Mouse (Mus musculus) right cerebral cortex, postnatal 36 days (tissue): ENCODE data around the gene Znhit1.
A peak's percentile ranks its signal among the peaks of the same experiment; 100 is the strongest.

ENCODE experiments used
- DNase-seq, 2 experiments: peaks; one replicate each; pipeline ENCODE4 v3.0.0; 2022; ENCODE audit warnings: low spot score in 2 of 2, mixed read lengths in 1 of 2

The Znhit1 gene

DNA sequence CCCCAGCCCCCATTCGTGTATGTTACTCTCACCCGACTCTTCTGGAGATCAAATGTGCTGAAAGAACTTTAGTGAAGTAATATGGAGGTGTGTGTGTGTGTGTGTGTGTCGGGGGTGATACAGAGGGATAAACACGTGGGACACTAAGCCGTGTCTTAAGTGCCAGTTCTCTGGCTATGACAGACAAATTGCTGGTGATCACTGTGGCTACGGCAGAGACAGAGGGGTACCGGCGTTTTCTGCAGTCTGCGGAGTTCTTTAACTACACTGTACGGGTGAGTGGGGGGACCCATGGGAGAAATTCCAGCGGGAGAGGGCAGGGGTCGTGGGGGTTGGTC lies at the start of gene Znhit1:
Znhit1 (minus strand) TSS at position 88 of the 338 bp plus-strand sequence.
- DNase-seq = no peak

GRCm38 (mm10) chr5:137036211-137036610 lies 48.4 kb upstream of the Znhit1 start:
- DNase-seq = no peak

DNA sequence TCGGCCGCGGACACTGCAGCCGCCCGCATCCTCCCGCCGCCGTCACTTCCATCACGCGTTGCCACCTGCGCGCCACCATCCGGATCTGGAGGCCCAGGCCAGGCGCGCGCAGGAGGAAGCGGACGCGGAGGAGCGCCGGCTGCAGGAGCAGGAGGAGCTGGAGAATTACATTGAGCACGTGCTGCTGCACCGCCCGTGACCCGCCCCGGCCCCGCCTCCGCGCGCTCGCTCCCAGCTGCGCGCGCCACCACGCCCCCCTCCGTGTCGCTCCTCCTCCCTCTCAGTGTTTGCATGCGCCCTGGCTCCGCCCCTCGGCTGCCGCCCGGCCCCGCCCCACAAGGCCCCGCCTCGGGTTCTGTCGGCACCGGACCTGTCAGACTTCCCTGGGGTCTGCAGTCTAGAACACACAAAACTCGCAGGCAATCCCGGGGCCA lies 44.8 kb upstream of the Znhit1 start:
- peak; percentile 80 to 81 for DNase-seq

DNA sequence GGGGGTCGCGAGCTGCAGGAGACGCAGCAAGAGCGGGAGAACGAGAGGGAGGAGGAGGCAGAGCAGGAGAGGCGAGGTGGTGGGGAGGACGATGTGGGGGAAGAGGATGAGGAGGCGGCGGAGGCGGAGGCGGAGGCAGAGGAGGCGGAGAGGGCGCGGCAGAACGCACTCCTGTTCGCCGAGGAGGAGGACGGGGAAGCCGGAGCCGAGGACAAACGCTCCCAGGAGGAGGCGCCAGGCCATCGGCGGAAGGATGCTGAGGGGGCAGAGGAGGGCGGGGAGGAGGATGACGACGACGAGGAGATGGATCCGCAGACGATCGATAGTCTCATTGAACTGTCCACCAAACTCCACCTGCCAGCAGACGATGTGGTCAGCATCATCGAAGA lies 44.2 kb upstream of the Znhit1 start:
- DNase-seq = peak; percentile 51 to 52

- no peak for DNase-seq
Observed at GRCm38 (mm10) chr5:137031076-137032032, 43.5 kb upstream of the Znhit1 start.

DNA sequence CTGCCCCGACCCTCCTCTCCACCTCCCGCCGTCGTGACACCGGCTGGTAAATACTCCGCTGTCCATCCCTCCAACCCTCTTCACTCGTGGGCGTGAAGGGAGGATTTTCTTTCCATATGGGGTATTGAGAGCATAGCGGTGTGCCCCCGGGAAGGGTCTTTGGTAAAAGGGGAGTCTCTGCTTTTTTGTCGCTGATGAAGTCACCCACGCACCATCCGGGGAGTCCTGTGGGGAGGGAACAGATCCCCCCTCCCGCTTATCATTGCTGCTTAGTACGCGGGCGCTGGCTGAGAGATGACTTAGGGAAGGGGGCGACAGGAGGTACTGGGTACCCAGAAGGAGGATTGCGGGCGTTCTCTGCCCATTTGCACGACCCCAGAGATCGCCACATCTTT lies 42.6 kb upstream of the Znhit1 start:
- peak; percentile 53 to 57 for DNase-seq

- peak; percentile 91 to 93 for DNase-seq
Observed at GRCm38 (mm10) chr5:137029643-137030415, 42.0 kb upstream of the Znhit1 start.

- no peak for DNase-seq
Observed at GRCm38 (mm10) chr5:137029273-137029585, 41.4 kb upstream of the Znhit1 start.

- no peak for DNase-seq
Observed at GRCm38 (mm10) chr5:137028561-137029272, 40.9 kb upstream of the Znhit1 start.

- no peak for DNase-seq
Observed at GRCm38 (mm10) chr5:137026092-137026491, 38.3 kb upstream of the Znhit1 start, which contains the start of gene Vgf. Gene Vgf, plus strand, starts transcription at chr5:137026392.

DNA sequence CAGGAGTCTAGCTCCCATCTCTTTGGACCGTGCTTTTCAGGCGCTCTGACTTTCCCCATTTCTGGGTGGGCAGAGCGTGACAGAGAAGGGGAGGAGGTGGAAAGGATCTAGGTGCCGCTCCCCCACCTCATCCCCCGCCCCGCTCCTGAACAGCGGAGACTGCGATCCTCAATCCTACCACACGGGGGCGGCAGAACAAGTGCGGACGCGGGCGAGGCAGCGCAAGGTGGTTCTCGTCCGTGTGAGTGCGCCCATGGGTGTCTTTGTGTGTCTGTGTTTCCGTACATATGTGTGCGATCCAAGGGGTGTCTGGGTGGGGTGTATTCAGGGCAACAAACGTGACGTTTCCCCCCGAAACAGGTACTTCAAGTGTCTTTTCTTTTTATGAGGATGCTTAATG lies 37.3 kb upstream of the Znhit1 start:
- DNase-seq = peak in 1 of 2 experiments; percentile 62

GRCm38 (mm10) chr5:137024318-137024717 lies 36.5 kb upstream of the Znhit1 start:
- DNase-seq = no peak

DNA sequence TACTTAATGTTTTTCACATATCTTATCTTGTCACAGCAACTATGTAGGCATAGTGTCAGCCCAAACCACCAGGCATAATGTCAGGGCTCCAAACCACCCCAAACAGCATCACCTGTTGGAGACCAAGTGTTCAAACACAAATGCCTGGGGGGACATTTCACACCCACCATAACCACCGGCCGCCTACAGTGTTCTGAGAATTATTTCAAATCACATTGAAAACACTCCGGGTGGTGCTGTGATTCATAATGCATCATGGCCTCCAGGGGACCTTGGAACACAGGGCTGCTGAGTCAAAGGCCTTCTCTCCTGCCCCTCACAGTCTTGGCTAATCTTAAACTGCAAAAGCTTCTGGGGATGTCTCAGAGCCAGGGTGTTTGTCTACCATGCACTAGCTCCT lies 28.1 kb upstream of the Znhit1 start:
- no peak for DNase-seq

GRCm38 (mm10) chr5:137012401-137012950 lies 24.7 kb upstream of the Znhit1 start:
- DNase-seq = no peak

DNA sequence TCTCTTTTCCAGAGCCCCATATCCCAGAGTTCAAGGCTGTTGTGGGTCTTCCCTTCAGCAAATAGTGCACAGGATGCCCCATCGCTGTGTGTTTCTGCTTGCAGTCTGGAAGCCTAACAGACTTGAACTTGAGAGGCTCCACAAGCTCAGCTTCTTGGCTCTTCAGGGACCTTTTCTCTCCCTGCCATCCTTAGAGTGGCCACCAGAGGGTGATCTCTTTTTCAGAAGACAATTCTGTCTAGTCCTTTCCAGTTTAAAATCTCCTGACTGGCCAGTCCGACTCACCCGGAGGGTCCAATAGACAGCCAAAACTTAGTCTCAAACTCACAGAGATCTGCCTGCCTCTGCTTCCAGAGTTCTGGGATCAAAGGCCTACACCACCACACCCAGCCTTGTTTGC lies 22.2 kb upstream of the Znhit1 start:
- no peak for DNase-seq

- DNase-seq = no peak
Observed at GRCm38 (mm10) chr5:137007276-137007675, 19.5 kb upstream of the Znhit1 start.

DNA sequence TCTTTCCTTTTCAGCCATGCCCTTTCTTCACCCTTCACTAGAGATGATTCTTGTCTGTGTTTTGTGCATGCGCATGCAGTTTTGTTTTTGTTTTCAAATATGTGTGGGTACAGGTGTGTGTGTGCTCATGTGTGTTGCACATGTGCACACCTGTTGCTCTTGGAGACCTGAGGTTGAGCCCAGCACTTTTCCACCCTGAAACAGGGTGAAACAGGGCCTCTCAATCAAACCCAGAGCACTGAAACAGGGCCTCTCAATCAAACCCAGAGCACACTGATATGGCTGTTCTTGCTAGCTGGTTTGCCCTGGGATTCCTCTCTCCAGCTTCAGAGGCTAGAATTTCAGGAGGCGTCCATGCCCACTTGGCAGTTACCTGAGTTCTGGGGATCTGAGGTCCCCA lies 12.8 kb upstream of the Znhit1 start:
- DNase-seq = no peak

DNA sequence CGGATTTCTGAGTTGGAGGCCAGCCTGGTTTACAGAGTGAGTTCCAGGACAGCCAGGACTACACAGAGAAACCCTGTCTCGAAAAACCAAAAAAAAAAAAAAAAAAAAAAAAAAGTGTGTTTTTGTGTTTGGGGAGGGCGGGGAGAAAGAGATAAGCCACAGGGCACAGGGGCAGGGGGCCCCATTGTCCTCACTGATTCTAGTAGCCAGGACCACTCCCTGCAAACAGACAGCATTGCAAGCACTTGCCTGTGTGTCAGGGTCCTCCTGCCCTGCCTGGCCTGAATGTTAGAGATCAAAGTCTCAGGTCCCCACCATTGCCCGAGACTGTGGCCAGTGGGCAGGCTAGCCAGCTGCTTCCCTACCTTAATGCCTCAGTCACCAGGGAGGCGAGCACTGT lies 11.6 kb upstream of the Znhit1 start:
- no peak for DNase-seq

GRCm38 (mm10) chr5:136989801-136990200 lies 2.0 kb upstream of the Znhit1 start:
- no peak for DNase-seq

DNA sequence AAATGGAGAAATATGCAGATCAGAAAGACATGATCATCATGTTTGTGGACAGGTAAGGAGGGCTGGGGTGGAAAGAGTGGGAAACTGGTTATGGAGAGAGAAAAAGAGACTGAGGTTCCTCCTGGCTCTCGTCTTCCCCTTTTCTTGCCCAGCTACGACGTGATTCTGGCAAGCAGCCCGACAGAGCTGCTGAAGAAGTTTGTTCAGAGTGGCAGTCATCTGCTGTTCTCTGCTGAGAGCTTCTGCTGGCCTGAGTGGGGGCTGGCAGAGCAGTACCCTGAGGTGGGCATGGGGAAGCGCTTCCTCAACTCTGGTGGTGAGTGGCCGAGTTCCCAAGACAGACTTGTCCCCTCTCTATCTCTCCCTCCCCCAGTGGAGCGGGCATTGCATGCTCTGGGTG lies 599 bp upstream of the Znhit1 start:
- no peak for DNase-seq

GRCm38 (mm10) chr5:136987138-136987933 lies 485 bp downstream of the Znhit1 start:
- DNase-seq = peak; percentile 73 to 77
